Mouse (Mus musculus) lung, embryonic 14.5 days (tissue): ENCODE results near the gene Hic2. TPM values are rescaled to one million over a fixed set of nuclear protein-coding genes. Genes with fewer than 3 reads are reported as not detected.

ENCODE experiments used
- ATAC-seq: fragments of 200-750 bp; cut with Nextera tagmentation; 2 replicates; pipeline ENCODE4 v1.8.0; 2017; ENCODE audit warnings: mild to moderate bottlenecking, moderate TSS enrichment, moderate library complexity; ENCODE audit not compliant: insufficient read depth
- DNase-seq: peaks from one replicate; pipeline ENCODE4 v3.0.0-alpha.2; 2015
- H3K27ac ChIP-seq: fragments of 300-500 bp; sonication (generic); 2 replicates; pipeline ENCODE4 v1.5.1; 2014; ENCODE audit warnings: low read depth, mild to moderate bottlenecking, moderate library complexity
- H3K27me3 ChIP-seq: fragments of 300-500 bp; sonication (generic); 2 replicates; pipeline ENCODE4 v1.6.1; 2014; ENCODE audit warnings: low read length, control low read depth; ENCODE audit not compliant: insufficient read depth
- H3K36me3 ChIP-seq: fragments of 300-500 bp; sonication (generic); 2 replicates; pipeline ENCODE4 v1.6.1; 2014; ENCODE audit warnings: control low read depth; ENCODE audit not compliant: insufficient read depth
- H3K4me1 ChIP-seq: fragments of 300-500 bp; sonication (generic); 2 replicates; pipeline ENCODE4 v1.6.1; 2014; ENCODE audit warnings: antibody characterized with exemption, control low read depth; ENCODE audit not compliant: insufficient read depth
- H3K4me2 ChIP-seq: fragments of 300-500 bp; sonication (generic); 2 replicates; pipeline ENCODE4 v1.6.1; 2014; ENCODE audit warnings: mild to moderate bottlenecking
- H3K4me3 ChIP-seq: fragments of 300-500 bp; sonication (generic); 2 replicates; pipeline ENCODE4 v1.5.1; 2014; ENCODE audit warnings: low read depth, low read length
- H3K9ac ChIP-seq: fragments of 300-500 bp; sonication (generic); 2 replicates; pipeline ENCODE4 v1.6.1; 2014
- H3K9me3 ChIP-seq: fragments of 300-500 bp; sonication (generic); 2 replicates; pipeline ENCODE4 v1.6.1; 2016; ENCODE audit warnings: low read depth, low read length, control low read depth
- CTCF ChIP-seq: IDR thresholded peaks from 2 replicates; pipeline ENCODE4 v1.5.1; 2016; ENCODE audit warnings: antibody characterized with exemption, low read depth
- WGBS: fragments of 180-500 bp; shearing (Covaris S2); extraction: QIAGEN DNeasy Blood & Tissue Kit; methylation state at CpG from one replicate; pipeline ENCODE4 v1.1.7; 2014; 5-methylcytosine and 5-hydroxymethylcytosine counted together
- polyA plus RNA-seq: library from polyadenylated mRNA; unstranded; fragments of >200 nt; fragmentation: Nextera tagmentation; extraction: Ambion mirVana; gene quantifications from 2 replicates; pipeline ENCODE4 v1.2.1, GENCODE M21; 2014

Gene Hic2
- polyA plus RNA-seq, 1 experiment from 2014 or later = 4.3 TPM

- H3K36me3 ChIP-seq = peaks cover 58% of the 10 kb centered on the region
- 1% methylated on average over 2 of the region's 2 CpGs for WGBS
- DNase-seq = peak; percentile 85
- H3K27me3 ChIP-seq = no peaks in the 10 kb centered on the region
- peak; percentile 35; the same call in 1 of the 2 replicates for ATAC-seq
- H3K27ac ChIP-seq = no peak overlapping the region
- peak; percentile 97 for TF ChIP-seq CTCF
- H3K9me3 ChIP-seq = no peaks in the 10 kb centered on the region
- H3K4me1 ChIP-seq = no peaks in the 10 kb centered on the region
- H3K4me3 ChIP-seq = no peak overlapping the region
- H3K9ac ChIP-seq = no peak overlapping the region
- H3K4me2 ChIP-seq = no peak overlapping the region
Measured at GRCm38 (mm10) chr16:17292751-17293150, 59.4 kb downstream of the Hic2 start.

- DNase-seq = no peak
- Histone ChIP-seq H3K4me3 (no peak overlapping the region), H3K9me3 (no peaks in the 10 kb centered on the region), H3K36me3 (peaks cover 64% of the 10 kb centered on the region), H3K4me1 (no peaks in the 10 kb centered on the region), H3K27me3 (no peaks in the 10 kb centered on the region), H3K9ac (no peak overlapping the region), H3K27ac (no peak overlapping the region), H3K4me2 (no peak overlapping the region)
- TF ChIP-seq CTCF = no peak
- WGBS = 89% methylated on average over 3 of the region's 3 CpGs
- no peak for ATAC-seq
Measured at GRCm38 (mm10) chr16:17300818-17301217, 67.4 kb downstream of the Hic2 start.

DNA sequence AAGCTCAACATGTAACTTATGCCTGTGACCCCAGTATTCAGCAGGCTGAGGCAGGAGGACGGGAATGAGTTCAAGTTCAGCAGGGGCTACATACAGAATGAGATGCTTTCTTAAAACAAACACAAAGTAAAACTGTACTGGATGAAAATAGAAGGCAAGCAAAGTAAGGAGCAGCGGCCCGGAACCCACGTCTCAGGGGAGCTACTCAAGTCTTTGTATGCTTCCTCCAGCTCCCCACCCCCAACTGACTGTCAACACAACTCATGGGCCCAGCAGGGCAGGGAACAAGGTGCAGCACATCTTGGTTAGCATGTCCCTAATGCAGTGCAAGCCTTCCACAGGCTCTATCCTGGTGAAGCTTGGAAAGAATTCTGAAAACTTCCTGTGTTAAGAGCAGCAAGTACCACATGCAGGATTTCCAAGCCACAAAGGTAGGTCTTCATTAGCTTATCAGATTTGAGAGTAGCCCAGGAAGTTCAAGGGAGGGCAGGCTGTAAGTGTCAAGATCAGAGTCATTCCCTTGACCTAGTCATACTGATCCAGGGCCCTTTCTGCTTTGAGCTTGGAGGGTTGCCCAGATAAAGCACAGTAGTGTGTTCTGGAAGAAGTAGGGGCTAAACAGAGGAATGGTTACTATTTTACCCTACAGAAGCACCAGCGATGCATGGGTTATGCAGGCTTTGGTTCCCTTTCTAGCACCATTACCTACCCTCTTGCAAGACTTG lies 70.3 kb downstream of the Hic2 start:
- Histone ChIP-seq H3K4me3 (no peak overlapping the region), H3K36me3 (peaks cover 64% of the 10 kb centered on the region), H3K4me2 (no peak overlapping the region), H3K27ac (no peak overlapping the region), H3K9me3 (no peaks in the 10 kb centered on the region), H3K9ac (no peak overlapping the region), H3K27me3 (no peaks in the 10 kb centered on the region), H3K4me1 (no peaks in the 10 kb centered on the region)
- no peak for TF ChIP-seq CTCF
- 84% methylated on average over 5 of the region's 5 CpGs for WGBS
- DNase-seq = no peak
- ATAC-seq = no peak

- Histone ChIP-seq H3K9me3 (no peaks in the 10 kb centered on the region), H3K4me2 (no peak overlapping the region), H3K9ac (no peak overlapping the region), H3K4me3 (no peak overlapping the region), H3K4me1 (no peaks in the 10 kb centered on the region), H3K36me3 (peaks cover 55% of the 10 kb centered on the region), H3K27ac (no peak overlapping the region), H3K27me3 (no peaks in the 10 kb centered on the region)
- 91% methylated on average over 5 of the region's 5 CpGs for WGBS
- no peak for TF ChIP-seq CTCF
- DNase-seq (no peak), ATAC-seq (no peak)
Measured at GRCm38 (mm10) chr16:17307461-17307860, 74.1 kb downstream of the Hic2 start.

- TF ChIP-seq CTCF = no peak
- no peak for DNase-seq
- Histone ChIP-seq H3K4me2 (no peak overlapping the region), H3K4me3 (no peak overlapping the region), H3K9ac (no peak overlapping the region), H3K27ac (no peak overlapping the region), H3K9me3 (no peaks in the 10 kb centered on the region), H3K36me3 (peaks cover 53% of the 10 kb centered on the region; the same call in 1 of the 2 replicates), H3K27me3 (no peaks in the 10 kb centered on the region), H3K4me1 (no peaks in the 10 kb centered on the region)
- WGBS = 91% methylated on average over 10 of the region's 10 CpGs
- no peak for ATAC-seq
Measured at GRCm38 (mm10) chr16:17309036-17309435, 75.7 kb downstream of the Hic2 start.

DNA sequence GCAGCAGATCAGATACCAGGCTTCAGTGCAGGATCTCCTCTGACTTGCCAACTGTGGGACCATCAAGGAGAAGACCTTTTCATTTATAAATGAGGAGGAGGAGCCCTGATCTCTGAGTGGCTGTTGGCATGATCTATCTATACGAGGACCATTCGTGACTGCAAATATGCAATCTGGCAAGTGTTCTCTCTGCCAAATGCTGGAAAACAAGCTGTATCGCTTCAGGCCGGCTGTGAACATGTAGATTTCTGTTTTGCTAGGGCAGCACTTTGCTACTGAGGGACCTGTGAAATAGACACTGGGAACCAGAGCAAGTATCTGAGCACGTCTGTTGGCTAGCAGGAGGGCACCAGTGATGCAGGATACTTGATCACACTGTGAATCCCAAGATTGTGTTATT lies 79.2 kb downstream of the Hic2 start:
- Histone ChIP-seq H3K27ac (no peak overlapping the region), H3K9me3 (no peaks in the 10 kb centered on the region), H3K4me3 (no peak overlapping the region), H3K36me3 (peaks cover 60% of the 10 kb centered on the region), H3K9ac (no peak overlapping the region), H3K27me3 (no peaks in the 10 kb centered on the region), H3K4me1 (no peaks in the 10 kb centered on the region), H3K4me2 (no peak overlapping the region)
- no peak for DNase-seq
- no peak for TF ChIP-seq CTCF
- ATAC-seq = no peak
- WGBS = 90% methylated on average over 5 of the region's 5 CpGs

Other genes with a start within 250 kb of the Hic2 start
- 31.1 and 36.2 TPM in 2 replicates for gene Ypel1, start 163.9 kb upstream of the Hic2 start, polyA plus RNA-seq
- gene Ppil2, start 122.3 kb upstream of the Hic2 start, polyA plus RNA-seq = 119 and 136 TPM in 2 replicates
- 43.0 and 45.7 TPM in 2 replicates for gene 2610318N02Rik, start 108.4 kb upstream of the Hic2 start, polyA plus RNA-seq
- 66.0 and 70.0 TPM in 2 replicates for gene Sdf2l1, start 101.2 kb upstream of the Hic2 start, polyA plus RNA-seq
- 10.1 TPM in 2 replicates for gene Ydjc, start 89.0 kb upstream of the Hic2 start, polyA plus RNA-seq
- gene Ccdc116, start 86.3 kb upstream of the Hic2 start, polyA plus RNA-seq = 0.64 and 0.78 TPM in 2 replicates
- gene Ube2l3, start 30.9 kb upstream of the Hic2 start, polyA plus RNA-seq = 349 and 371 TPM in 2 replicates
- gene Rimbp3, start 25.0 kb upstream of the Hic2 start, polyA plus RNA-seq = 0.13 and 0.30 TPM in 2 replicates
- gene Tmem191c, start 42.5 kb downstream of the Hic2 start, polyA plus RNA-seq = 6.7 and 7.5 TPM in 2 replicates
- 0.12 and 0.25 TPM in 2 replicates for gene Serpind1, start 97.8 kb downstream of the Hic2 start, polyA plus RNA-seq
- gene Snap29, start 172.4 kb downstream of the Hic2 start, polyA plus RNA-seq = 5.1 and 6.3 TPM in 2 replicates
- 33.8 and 37.9 TPM in 2 replicates for gene Pi4ka, start 172.7 kb downstream of the Hic2 start, polyA plus RNA-seq
- 61.9 and 74.1 TPM in 2 replicates for gene Crkl, start 218.4 kb downstream of the Hic2 start, polyA plus RNA-seq